Mouse (Mus musculus) urinary bladder, postnatal 4 days (tissue): ENCODE results near the gene Krt17.
"Not testable (repeated sequence)": the region's sequence is repeated elsewhere in the genome, so short reads cannot be mapped to it uniquely, and the experiment has no call there.

ENCODE experiments used
- DNase-seq, 2 experiments: peaks; one replicate each; pipeline ENCODE4 v3.0.0; 2021 to 2022; ENCODE audit warnings: low spot score in 2 of 2

Gene Krt17

DNA sequence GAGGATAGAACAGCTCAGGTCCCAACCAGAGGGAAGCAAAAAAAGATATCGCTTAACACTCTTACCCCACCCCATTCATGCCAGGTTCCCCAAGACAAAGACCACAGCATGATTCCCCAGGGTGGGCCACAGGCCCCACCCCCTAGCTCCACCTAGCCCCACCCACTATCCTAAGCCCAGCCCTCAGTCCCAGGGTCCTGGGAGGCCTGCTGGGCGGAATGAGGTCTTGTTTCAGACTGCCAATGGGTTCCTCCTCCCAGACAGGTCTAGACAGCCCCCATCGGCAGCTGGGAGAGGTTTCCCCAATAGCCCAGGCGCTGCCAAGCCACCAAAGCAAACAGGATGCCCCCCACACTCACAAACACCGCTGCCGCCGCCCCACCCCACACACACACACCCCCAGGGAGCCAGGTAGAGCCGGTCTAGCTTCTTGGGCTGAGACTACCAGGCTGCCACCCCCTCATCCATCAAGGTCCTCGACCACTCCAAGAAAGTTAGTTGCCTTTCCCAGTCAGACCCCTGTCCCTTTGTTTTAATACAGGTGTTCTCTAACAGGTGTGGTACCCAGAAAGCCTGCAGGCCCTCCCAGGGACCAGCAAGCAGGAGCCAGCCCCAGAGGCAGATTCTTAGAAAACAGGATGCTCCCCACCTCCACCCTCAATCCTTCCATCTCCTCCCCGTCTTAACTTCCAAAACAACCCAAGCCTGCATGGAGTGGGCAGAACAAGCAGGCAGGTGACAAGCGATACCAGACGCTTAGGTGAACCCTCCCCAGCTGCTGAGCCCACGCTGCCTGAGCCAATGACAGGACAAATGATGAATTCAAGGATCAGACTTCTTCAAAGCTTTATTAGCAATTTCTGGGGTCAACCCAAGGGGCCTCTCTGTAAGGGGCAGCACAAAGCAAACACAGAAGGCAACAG lies 1.5 kb upstream of the Krt17 start:
- DNase-seq, result peak in 1 of 2 experiments; percentile 58

DNA sequence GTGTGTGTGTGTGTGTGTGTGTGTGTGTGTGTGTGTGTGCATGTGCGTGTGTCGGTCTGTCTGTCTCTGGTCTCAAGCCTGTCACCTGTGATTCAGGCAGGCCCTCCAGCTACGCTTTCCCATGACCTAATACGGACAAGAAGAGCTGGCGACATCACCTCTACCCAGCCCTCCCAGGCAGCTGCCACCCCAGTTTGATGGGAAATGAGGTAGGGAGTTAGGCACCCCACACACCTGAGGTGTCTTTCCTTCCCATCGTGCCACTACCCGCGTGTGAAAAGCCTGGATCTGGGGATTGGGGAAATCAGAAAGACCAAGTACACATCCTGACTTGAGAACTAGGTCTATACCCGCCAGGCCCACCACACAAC lies 391 bp upstream of the Krt17 start:
- peak in 1 of 2 experiments; percentile 55 for DNase-seq

DNA sequence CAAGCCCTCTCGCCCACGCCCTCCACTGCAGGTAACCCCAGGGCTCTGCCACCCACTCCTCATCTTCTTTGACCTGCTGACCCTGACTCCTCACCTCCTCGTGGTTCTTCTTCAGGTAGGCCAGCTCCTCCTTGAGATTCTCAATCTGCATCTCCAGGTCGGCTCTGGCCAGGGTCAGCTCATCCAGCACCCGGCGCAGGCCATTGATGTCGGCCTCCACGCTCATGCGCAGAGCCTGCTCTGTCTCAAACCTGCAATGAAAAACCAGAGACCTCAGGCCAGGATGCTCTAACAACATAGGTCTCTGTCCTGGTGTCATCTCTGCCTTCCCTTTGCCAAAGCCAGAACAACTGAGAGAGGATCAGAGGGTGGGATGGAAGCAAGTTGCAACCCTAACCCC lies 1.8 kb downstream of the Krt17 start:
- peak in 1 of 2 experiments; percentile 52 for DNase-seq

DNA sequence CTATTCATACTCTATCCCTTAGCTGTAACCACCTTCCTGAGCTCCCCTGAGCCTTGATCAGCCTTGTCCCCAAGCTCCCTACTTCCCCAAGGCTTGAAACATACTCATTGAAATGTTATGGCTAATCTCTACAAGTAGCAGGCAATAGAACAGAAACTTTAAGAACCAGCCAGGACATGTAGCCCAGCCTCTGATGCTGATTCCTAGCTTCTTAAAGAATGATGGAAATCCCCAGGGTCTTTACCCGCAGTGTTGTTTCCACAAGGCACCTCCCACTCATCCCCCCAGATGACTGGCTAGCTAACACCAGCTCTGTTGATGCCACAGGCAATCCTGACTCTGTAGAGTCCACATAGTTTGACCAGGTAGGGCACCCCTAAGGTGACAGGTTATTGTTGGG lies 2.9 kb downstream of the Krt17 start:
- DNase-seq, result no peak

DNA sequence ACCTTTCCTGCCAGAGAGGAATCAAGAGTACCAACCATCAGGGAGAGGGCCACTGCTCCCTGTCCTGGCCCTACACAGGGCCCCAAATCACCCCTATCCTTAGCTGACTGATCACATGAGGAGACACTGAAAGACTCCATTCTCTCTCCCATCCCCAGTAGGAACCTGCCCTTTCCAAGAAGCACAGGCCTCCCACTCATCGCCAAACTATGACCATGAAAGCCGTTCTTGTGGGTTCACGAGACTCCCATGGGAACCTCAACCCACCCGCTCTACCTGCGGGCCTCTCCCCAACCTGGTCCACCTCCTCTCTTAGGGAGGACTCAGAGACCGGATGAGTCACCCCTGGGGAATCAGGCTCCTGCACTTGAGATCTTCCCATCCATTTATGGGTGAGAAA lies 5.3 kb downstream of the Krt17 start:
- DNase-seq, result no peak

DNA sequence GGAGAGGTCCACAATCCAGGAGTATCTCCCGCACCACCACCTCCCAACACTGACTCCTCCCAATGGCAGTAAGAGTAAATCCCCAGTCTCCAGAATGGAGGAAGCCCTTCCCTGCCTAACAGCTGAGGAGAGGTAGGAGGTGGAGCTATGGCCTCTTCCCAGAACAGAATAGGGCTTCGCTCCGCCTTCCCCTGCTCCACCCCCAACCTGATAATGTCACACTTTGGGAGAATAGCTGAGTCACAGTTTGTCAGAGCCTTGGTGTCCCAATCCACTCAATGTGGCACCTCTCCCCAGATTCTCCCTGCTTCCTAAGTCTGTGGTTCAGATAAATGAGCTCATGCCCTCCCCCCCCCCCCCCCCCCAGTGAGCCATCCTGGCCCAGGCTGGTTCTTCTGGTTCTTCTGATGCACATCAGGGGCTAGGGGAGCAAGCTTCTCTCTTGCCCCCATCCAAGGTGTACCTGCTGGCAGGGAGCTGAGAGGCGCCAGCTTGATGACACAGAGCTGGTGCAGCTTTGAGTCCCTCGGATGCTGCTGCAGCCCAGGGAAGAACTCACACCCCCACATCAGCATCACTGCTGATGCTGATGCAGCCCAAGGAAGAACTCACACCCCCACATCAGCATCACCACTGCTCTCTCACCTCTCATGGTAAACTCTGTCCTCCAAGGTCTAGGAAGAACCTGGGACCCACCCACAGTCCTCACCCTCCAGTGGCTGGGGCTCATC lies 6.3 kb downstream of the Krt17 start:
- no peak for DNase-seq

DNA sequence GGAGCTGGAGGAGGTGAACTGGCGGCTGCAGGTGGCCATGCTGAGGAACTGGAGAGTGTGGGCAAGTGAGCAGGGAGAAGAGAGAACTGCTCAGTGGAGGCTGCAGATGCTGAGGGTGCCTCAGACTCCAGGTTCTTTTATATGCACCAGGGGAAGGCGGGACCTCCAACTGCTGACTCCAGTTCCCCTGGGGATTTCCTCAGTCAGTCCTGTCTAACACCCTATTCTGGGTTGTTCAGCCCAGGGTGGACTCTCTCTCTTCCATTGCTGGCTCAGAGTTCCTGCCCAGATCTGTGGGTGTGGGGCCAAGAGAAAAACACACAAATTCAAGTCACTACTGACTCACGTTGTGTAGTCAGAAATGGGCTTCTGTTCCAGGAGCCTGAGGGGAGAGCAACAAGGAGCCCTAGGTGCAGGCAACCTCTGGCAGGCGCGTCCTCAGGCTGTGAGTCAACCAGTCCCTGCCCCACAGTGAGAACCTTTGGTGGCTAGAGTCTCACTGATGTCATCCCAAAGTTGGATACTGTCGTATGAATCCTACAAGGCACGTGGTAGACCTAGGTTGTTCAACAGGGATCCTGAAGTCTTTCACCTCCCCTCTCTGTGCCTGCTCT lies 11.9 kb downstream of the Krt17 start, which contains the start of gene Krt16:
Gene Krt16 (minus strand): TSS at position 51 of the 614 bp plus-strand sequence.
- DNase-seq, result no peak

DNA sequence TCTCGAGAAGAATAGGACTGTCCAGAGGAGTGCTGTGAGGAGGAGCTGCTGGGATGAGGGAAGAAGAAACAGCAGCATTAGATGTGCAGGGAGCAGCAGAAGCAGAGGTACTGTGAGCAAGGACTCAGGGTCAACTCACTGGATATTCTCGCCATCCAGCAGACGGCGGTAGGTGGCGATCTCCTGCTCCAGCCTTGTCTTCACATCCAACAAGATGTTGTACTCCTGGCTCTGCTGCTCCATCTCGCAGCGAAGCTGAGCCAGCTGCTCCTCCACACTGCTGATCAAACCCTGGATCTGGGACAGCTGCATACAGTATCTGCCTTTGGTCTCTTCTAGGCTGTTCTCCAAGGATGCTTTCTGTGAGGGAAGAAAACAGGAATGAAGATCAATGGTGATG lies 14.4 kb downstream of the Krt17 start:
- not testable (repeated sequence) for DNase-seq

DNA sequence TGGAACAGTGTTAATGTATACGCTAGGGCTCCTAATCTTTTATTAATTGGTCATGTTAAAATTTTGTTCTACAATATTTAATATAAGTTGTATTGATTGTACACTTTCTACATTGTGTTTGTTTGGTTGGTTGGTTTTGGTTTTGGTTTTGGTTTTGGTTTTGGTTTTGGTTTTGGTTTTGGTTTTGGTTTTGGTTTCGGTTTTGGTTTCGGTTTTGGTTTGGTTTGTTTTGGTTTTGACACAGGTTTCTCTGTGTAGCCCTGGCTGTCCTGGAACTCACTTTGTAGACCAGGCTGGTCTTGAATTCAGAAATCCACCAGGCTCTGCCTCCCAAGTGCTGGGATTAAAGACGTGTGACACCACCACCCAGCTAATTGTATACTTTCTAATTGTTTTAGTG lies 20.6 kb downstream of the Krt17 start:
- not testable (repeated sequence) for DNase-seq

DNA sequence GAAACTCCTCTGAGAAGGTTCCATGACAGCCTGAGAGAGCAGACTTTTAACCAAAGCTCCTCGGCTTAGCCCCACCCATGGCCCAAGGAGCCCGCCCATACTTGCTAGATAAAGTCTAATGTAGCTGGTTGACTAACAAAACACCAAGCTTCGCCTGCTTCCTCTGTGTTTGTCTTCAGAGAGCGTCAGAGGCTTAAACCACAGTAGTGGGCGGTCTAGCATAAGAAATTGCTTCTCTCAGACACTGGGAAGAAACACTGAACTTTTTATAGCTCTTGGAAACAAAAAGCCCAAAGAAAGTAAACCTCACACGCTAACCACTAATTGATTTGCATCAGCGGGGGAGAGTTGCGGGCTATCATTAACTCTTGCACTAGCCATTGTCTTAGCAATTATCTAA lies 39.1 kb downstream of the Krt17 start:
- no peak for DNase-seq

DNA sequence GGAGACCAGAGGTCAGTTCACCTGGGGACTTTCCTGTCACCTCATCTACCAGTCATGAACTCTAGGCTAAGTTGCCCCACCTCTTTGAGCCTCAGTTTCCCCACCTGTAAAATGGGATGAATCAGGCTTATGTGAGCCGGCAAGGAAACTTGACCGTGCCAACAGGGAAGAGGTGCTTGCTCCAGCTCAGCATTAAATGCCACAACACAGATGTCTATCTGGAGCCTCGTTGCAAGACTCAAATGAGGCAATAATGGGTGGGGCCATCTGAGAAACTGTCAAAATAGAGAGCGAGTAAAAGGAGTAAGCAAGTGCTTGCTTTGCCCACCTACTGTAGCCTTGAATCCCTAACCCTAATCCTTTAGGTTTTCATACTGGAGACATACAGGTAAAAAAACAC lies 41.5 kb downstream of the Krt17 start:
- DNase-seq, result no peak

DNA sequence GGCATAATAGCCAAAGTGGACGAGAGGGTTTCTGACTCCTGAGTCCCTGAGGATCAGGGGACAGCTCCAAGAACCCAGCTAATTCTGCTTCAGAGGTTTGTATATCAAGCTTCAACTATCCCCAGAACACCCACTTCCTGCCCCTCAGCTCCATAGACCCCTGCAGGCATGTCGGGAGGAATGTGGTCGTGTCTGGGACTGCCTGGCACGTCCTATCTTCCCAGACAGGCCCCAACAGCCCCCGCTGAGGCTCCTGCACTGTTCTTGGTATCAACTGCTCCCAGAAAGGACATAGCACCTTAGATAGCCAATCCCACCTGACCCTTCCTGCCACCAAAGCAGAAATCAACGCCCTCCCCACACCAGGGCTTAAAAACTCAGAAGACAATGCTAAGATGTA lies 52.3 kb downstream of the Krt17 start:
- no peak for DNase-seq

DNA sequence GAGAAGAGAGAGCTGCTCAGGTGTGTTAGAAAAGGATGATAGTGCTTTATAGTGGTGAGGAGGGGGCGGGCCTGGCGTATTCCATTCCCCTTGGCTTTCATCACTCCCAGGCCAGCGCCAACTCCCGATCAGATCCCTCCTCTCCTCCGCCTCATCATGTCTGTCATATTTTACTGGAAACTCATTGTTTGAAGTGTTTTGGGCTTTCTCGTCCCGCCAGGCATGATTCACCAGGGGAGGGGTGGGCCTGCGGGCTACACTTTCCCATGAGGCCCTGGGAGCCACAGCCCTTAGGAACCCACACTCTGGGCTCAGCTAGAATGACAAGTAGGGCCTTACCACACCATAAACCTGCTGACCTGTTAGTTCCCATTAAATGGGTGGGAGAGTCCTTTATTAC lies 53.3 kb downstream of the Krt17 start, which contains the start of gene Krt14:
Gene Krt14 (minus strand): TSS at position 51 of the 400 bp plus-strand sequence.
- DNase-seq, result no peak
